Mouse (Mus musculus) heart, adult 10 weeks (tissue): Measurements from ENCODE around the gene Olfr656. TPM values are rescaled to one million over a fixed set of nuclear protein-coding genes. Genes with fewer than 3 reads are reported as not detected.

ENCODE experiments used
- polyA plus RNA-seq: library from polyadenylated mRNA; stranded (reverse); fragments of 350-450 nt; fragmentation: Illumina TruSeq; extraction: RNeasy Lipid Tissue Mini Kit (QIAGEN cat#74804); gene quantifications from one replicate; pipeline ENCODE4 v1.2.3, GENCODE M21; 2014; ENCODE audit warnings: low read depth, low replicate concordance

Olfr656 gene
- polyA plus RNA-seq, result not detected

GRCm38 (mm10) chr7:104613655-104614054, at the start of gene Olfr656:
Gene Olfr656 (plus strand): TSS chr7:104613955.

DNA sequence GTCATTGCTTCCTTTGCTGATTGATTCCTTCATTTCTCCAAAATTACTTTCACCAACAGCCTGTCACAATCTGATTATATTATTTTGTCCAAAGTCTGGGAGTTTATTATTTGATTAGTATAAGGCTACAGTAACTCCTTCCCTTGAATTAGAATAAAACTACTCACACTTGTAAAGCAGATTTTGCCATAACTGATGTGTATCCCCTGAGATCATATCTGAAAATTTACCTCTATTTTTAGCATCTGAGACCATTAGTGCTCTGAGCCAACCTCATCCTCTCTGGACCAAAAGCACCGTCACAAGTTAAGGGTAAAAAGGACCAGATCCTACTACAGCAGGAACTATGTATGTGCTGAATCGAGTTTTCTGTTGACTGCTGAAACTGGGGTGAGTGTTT, 36.7 kb upstream of the Olfr656 start, which contains the start of gene Olfr653:
Gene Olfr653, plus strand, starts transcription at position 301 of the 400 bp plus-strand sequence.

GRCm38 (mm10) chr7:104586725-104587124, 27.0 kb upstream of the Olfr656 start, which contains the start of gene Olfr654:
Gene Olfr654 (plus strand): TSS chr7:104587025.

DNA sequence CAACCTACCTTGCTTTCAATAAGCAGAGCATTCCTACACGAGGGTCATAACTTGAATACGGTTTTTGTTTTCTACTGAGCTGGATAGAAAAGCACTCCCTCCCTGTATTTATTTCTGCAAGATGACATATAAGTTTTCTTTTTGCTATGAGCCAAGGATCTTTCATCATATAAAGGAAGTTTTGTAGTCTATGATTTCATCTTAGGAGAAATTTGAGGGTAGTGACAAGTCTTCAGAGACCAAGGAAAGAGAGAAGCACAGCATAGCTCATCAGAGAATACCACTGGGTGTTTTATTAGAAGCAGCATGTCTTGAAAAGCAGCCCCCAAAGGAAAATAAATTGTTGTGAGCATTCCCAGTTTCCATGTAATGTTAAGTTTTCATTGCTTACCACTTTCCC, 12.1 kb upstream of the Olfr656 start, which contains the start of gene Olfr655:
Gene Olfr655, minus strand, starts transcription at position 101 of the 400 bp plus-strand sequence.

GRCm38 (mm10) chr7:104624494-104624893, 10.7 kb downstream of the Olfr656 start, which contains the start of gene Olfr657:
Gene Olfr657 (plus strand): TSS chr7:104624794.

DNA sequence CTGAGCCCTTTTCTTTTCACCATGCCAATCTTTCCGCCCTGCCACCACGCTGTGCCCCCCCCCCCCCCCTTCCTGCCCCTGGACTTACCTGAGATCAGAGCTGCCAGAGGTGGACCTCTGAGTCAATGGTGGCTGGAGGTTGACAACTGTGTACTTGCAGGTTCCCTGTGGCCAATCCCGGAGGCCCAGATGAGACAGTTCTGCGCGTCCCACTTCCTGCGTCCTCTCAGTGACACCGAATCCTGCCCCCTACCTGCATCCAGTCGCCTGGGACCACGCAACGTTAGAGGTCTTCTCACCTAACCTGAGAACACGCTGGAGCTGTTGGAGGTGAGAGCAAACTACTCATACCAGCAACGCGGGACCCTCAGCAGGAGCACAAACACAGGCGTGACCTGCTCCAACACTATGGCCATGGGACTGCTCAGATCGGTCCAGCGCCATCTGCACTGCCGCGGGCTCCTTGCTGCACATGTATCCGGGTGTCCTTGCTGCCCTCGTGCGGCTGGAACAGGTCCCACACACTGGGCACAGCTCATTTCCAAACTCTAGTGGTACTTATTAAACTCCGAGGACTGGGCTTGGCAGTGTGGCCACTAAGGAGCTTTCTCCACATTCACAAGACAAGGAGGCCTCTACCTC, 33.2 kb downstream of the Olfr656 start, which contains the start of gene Olfr658:
Gene Olfr658, minus strand, starts transcription at position 465 of the 642 bp plus-strand sequence.

DNA sequence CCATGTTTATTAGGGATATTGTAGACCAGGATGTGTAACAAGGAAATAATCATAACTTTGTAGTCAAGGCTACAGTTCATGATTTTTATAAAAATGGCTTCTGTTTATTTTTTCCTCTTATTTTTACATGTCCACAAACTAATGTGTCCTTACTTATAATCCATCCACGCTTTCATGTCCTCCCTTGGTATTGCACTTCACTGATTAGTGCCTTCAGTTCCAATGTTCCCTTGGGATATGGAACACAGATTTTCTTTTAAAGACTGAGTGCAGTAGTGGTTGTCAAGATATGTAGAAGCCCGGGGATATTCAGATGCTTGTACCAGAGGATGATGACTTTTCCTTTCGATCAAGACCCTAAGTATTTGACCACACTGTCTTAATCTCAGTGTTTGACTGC, 52.7 kb downstream of the Olfr656 start, which contains the start of gene Olfr659:
Gene Olfr659, plus strand, starts transcription at position 301 of the 400 bp plus-strand sequence.

Other genes starting within 250 kb of the Olfr656 start
- 0.24 TPM for gene Trim30b, start 244.1 kb upstream of the Olfr656 start, polyA plus RNA-seq
- gene Trim30c, start 213.1 kb upstream of the Olfr656 start, polyA plus RNA-seq, result not detected
- gene Trim30a, start 148.8 kb upstream of the Olfr656 start, polyA plus RNA-seq, result 6.7 TPM
- gene Trim30d, start 106.1 kb upstream of the Olfr656 start, polyA plus RNA-seq, result 2.1 TPM
- not detected for gene Olfr651, start 63.8 kb upstream of the Olfr656 start, polyA plus RNA-seq
- not detected for gene Olfr652, start 53.1 kb upstream of the Olfr656 start, polyA plus RNA-seq
- gene Olfr653, start 36.6 kb upstream of the Olfr656 start, polyA plus RNA-seq, result not detected
- gene Olfr654, start 26.9 kb upstream of the Olfr656 start, polyA plus RNA-seq, result not detected
- not detected for gene Olfr655, start 12.2 kb upstream of the Olfr656 start, polyA plus RNA-seq
- not detected for gene Olfr657, start 10.8 kb downstream of the Olfr656 start, polyA plus RNA-seq
- gene Olfr658, start 33.4 kb downstream of the Olfr656 start, polyA plus RNA-seq, result not detected
- not detected for gene Olfr659, start 52.8 kb downstream of the Olfr656 start, polyA plus RNA-seq
- gene Olfr661, start 72.5 kb downstream of the Olfr656 start, polyA plus RNA-seq, result not detected
- gene Usp17le, start 163.5 kb downstream of the Olfr656 start, polyA plus RNA-seq, result not detected
- gene Usp17lb, start 228.6 kb downstream of the Olfr656 start, polyA plus RNA-seq, result not detected
- gene Usp17la, start 243.1 kb downstream of the Olfr656 start, polyA plus RNA-seq, result not detected